Mouse (Mus musculus) intestine, embryonic 14.5 days (tissue): Measurements from ENCODE around the gene Gtpbp4. TPM values are rescaled to one million over a fixed set of nuclear protein-coding genes. Genes with fewer than 3 reads are reported as not detected.

Source experiments
- ATAC-seq: fragments of 200-750 bp; cut with Nextera tagmentation; replicated peaks from 2 replicates; pipeline ENCODE4 v1.8.0; 2017; ENCODE audit warnings: low read depth, moderate number of reproducible peaks, moderate TSS enrichment, moderate library complexity; ENCODE audit not compliant: low FRiP score, low TSS enrichment
- DNase-seq: peaks from one replicate; pipeline ENCODE4 v3.0.0-alpha.2; 2018; ENCODE audit warnings: low spot score
- H3K27ac ChIP-seq: fragments of 300-500 bp; sonication (generic); 2 replicates; pipeline ENCODE4 v1.5.1; 2014; ENCODE audit warnings: low read depth, mild to moderate bottlenecking, control low read depth
- H3K27me3 ChIP-seq: fragments of 300-500 bp; sonication (generic); replicated peaks from 2 replicates; pipeline ENCODE4 v1.6.1; 2014; ENCODE audit warnings: low read length, control low read depth; ENCODE audit not compliant: control insufficient read depth, insufficient read depth
- H3K36me3 ChIP-seq: fragments of 300-500 bp; sonication (generic); 2 replicates; pipeline ENCODE4 v1.6.1; 2014; ENCODE audit warnings: low read length, control low read depth; ENCODE audit not compliant: control insufficient read depth, insufficient read depth
- H3K4me1 ChIP-seq: fragments of 300-500 bp; sonication (generic); replicated peaks from 2 replicates; pipeline ENCODE4 v1.6.1; 2014; ENCODE audit warnings: low read length, control low read depth, mixed read lengths; ENCODE audit not compliant: control insufficient read depth, insufficient read depth
- H3K4me2 ChIP-seq: fragments of 300-500 bp; sonication (generic); 2 replicates; pipeline ENCODE4 v1.6.1; 2014; ENCODE audit warnings: low read length
- H3K4me3 ChIP-seq: fragments of 300-500 bp; sonication (generic); 2 replicates; pipeline ENCODE4 v1.5.1; 2014; ENCODE audit warnings: low read depth, low read length, control low read depth, mixed read lengths
- H3K9ac ChIP-seq: fragments of 300-500 bp; sonication (generic); 2 replicates; pipeline ENCODE4 v1.6.1; 2014; ENCODE audit warnings: mild to moderate bottlenecking, low read length
- H3K9me3 ChIP-seq: fragments of 300-500 bp; sonication (generic); 2 replicates; pipeline ENCODE4 v1.6.1; 2016; ENCODE audit warnings: low read length, control low read depth; ENCODE audit not compliant: control insufficient read depth
- WGBS: fragments of 180-500 bp; shearing (Covaris S2); extraction: QIAGEN DNeasy Blood & Tissue Kit; methylation state at CpG from one replicate; pipeline ENCODE4 v1.1.7; 2014; 5-methylcytosine and 5-hydroxymethylcytosine counted together
- polyA plus RNA-seq: library from polyadenylated mRNA; unstranded; fragments of >200 nt; fragmentation: Nextera tagmentation; extraction: Ambion mirVana; gene quantifications from 2 replicates; pipeline ENCODE4 v1.2.1, GENCODE M21; 2014

The Gtpbp4 gene
- polyA plus RNA-seq, 1 experiment from 2014 or later, result 88.4 TPM

DNA sequence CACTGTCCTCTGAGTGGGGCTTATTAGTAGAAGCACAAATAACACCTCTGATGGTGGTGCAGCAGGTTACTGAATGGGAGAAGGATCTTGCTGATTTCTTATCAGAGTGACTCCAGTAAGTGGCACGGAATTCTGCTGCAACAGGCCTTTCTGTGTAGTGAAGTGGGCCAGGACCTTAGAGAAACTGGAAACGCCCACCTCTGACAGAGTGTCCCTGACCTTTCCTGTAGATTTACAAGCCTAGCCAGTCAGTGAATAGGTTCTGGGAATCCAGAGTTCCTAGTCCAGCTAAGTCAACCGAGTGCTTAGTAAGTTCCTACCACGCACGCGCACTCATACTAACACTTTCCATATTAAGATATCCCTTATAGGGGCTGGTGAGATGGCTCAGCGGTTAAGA, 25.7 kb upstream of the Gtpbp4 start:
- WGBS, result 84% methylated on average over 7 of the region's 7 CpGs
- no peaks in the 10 kb centered on the region for H3K27me3 ChIP-seq
- H3K4me3 ChIP-seq, result no peak overlapping the region
- H3K9me3 ChIP-seq, result no peaks in the 10 kb centered on the region
- no peak overlapping the region for H3K27ac ChIP-seq
- no peak for ATAC-seq
- H3K4me2 ChIP-seq, result no peak overlapping the region
- DNase-seq, result no peak
- no peak overlapping the region for H3K9ac ChIP-seq
- H3K36me3 ChIP-seq, result no peaks in the 10 kb centered on the region
- no peaks in the 10 kb centered on the region for H3K4me1 ChIP-seq

DNA sequence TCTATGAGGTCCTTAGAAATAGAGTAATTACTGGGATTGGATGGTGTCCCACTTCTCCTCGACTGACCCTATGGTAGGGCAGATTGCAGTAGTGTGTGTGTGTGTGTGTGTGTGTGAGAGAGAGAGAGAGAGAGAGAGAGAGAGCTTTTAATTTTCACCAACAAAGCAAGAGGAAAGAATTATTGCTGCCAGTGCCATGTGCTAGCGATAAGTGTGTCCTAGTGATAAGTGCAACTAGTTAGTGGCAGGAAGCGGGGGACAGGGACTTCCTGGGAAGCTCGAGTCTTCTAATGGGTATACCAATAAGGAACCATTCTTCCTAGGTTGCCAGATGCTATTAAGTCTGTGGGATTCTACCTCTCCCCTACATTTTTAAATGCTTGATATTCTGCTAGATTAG, 23.8 kb upstream of the Gtpbp4 start:
- no peaks in the 10 kb centered on the region for H3K36me3 ChIP-seq
- H3K4me3 ChIP-seq, result no peak overlapping the region
- WGBS, result 79% methylated on average over 4 of the region's 4 CpGs
- H3K4me1 ChIP-seq, result no peaks in the 10 kb centered on the region
- H3K4me2 ChIP-seq, result no peak overlapping the region
- H3K27ac ChIP-seq, result no peak overlapping the region
- no peak overlapping the region for H3K9ac ChIP-seq
- H3K27me3 ChIP-seq, result no peaks in the 10 kb centered on the region
- DNase-seq (no peak), ATAC-seq (no peak)
- H3K9me3 ChIP-seq, result no peaks in the 10 kb centered on the region

DNA sequence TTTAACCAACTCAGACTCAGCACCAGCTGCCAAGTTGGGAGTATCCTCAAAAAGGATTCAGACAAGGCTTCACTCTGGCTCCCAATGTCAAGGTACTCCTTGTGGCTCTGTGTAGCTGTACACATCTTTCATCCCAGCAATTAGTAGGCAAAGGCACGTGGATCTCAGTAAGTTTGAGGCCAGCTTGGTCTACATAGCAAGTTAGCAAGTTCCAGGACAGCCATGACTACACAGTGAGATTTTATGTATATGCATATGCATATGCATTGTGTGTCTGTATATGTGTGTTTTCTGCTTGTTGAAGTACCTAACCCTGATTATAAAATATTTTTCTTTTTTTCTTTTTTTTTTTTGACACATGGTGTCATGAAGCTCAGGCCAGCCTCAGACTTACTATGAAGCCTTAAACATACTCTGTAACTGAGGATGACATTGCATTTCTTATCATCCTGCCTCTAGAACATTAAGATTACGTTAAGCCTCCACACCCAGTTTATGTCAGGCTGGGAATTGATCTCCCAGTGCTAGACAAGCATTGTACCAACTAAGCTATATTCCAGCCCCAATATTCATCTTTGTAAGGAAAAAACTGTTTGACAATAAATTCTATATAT, 23.2 kb upstream of the Gtpbp4 start:
- Histone ChIP-seq H3K4me3 (no peak overlapping the region), H3K36me3 (no peaks in the 10 kb centered on the region), H3K9ac (no peak overlapping the region), H3K27ac (no peak overlapping the region), H3K4me1 (no peaks in the 10 kb centered on the region), H3K27me3 (no peaks in the 10 kb centered on the region), H3K4me2 (no peak overlapping the region), H3K9me3 (no peaks in the 10 kb centered on the region)
- DNase-seq (no peak), ATAC-seq (no peak)
- WGBS, result 63% methylated on average over 2 of the region's 2 CpGs

DNA sequence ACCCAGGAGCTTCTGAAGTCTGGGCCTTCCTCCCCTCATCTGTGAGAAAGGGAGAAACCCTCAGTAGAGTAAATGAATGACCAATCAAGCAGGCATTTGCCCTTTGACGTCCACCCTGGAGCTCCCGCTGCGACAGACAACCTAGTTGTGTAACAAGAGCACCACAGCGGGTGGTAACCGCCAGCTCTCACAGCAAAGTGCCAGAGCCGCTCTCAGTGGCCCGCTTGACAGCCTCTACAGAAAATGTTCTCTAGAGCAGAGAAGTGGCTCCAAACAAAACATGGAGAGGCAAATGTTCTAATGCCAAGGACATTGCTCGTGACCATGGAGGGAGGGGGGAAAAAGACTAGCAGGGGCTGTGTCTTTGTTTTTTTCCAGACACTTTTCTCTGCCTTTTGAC, 21.3 kb upstream of the Gtpbp4 start:
- Histone ChIP-seq H3K27me3 (no peaks in the 10 kb centered on the region), H3K4me1 (no peaks in the 10 kb centered on the region), H3K4me2 (no peak overlapping the region), H3K36me3 (no peaks in the 10 kb centered on the region), H3K27ac (no peak overlapping the region), H3K4me3 (no peak overlapping the region), H3K9ac (no peak overlapping the region), H3K9me3 (no peaks in the 10 kb centered on the region)
- ATAC-seq, result no peak
- 13% methylated on average over 8 of the region's 8 CpGs for WGBS
- DNase-seq, result no peak

DNA sequence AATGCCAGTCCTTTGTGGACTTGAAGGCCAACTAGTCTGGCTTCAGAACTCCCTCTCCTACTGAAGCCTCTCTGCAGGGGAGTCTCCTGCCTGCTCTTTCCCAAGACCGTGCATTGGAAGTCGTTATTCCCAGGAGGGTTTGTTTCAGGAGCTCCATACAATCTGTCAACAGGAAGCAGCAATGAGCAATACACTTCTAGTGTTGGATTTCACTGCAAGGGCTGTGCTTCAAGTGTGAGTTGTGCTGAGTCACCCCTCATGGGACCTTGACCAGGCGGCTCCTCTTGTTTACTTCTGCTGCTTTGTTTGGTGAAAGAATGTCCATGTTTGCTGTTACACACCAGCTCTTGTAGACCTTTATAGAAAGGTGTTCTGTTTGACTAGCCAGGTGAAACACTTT, 18.5 kb upstream of the Gtpbp4 start:
- WGBS, result 25% methylated on average over 3 of the region's 3 CpGs
- H3K9me3 ChIP-seq, result no peaks in the 10 kb centered on the region
- no peak overlapping the region for H3K9ac ChIP-seq
- ATAC-seq (no peak), DNase-seq (no peak)
- H3K36me3 ChIP-seq, result no peaks in the 10 kb centered on the region
- no peaks in the 10 kb centered on the region for H3K4me1 ChIP-seq
- H3K4me3 ChIP-seq, result no peak overlapping the region
- no peak overlapping the region for H3K27ac ChIP-seq
- no peaks in the 10 kb centered on the region for H3K27me3 ChIP-seq
- no peak overlapping the region for H3K4me2 ChIP-seq

DNA sequence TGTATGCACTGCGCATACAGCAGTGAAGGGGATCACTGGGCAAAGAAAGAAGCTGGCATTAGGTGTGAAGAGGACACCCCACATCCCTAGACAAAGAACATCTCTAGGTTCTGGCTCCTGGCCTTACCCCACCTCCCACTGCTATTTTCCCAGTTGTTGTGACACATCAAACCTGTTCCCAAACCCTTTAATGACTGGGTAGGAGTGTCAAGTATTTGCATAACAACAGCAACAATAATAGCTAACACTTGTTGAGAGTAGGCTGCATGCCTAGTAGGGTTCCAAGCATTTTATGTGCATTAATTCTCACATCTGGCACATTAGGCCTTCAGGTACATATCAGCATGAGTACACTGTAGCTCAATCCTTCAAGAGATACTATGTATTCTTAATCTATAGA, 17.6 kb upstream of the Gtpbp4 start:
- H3K4me2 ChIP-seq, result no peak overlapping the region
- H3K36me3 ChIP-seq, result no peaks in the 10 kb centered on the region
- no peaks in the 10 kb centered on the region for H3K27me3 ChIP-seq
- H3K9me3 ChIP-seq, result no peaks in the 10 kb centered on the region
- H3K27ac ChIP-seq, result no peak overlapping the region
- H3K4me3 ChIP-seq, result no peak overlapping the region
- DNase-seq, result no peak
- WGBS, result 56% methylated on average over 1 of the region's 1 CpGs
- no peak for ATAC-seq
- H3K4me1 ChIP-seq, result no peaks in the 10 kb centered on the region
- H3K9ac ChIP-seq, result no peak overlapping the region

DNA sequence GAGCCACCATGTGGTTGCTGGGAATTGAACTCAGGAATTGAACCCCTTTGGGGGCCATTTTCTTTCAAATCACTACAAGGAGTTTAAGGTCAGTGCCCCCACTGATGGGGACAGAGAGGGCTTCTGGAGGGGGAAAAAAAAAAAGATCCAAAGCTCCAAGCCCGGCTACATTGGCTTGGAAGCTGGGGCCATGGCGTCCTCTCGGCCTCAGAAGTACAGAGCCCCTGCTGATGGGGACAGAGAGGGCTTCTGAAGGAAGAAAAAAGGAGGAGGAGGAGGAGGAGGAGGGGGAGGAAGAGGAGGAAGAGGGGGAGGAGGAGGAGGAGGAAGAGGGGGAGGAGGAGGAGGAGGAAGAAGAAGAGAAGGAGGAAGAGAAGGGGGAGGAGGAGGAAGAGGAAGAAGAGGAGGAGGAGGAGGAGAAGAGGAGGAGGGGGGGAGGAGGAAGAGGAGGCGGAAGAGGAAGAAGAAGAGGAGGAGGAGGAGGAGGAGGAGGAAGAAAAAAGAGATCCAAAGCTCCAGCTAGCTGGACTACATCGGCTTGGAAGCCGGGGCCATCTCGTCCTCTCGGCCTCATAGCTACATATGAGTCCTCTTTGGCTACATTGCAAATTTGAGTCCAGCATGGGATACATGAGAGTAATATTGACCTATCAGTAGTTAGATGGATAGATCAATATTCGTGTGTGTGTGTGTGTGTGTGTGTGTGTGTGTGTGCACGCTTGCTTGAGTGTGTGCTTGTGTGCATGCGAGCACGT, 15.9 kb upstream of the Gtpbp4 start:
- no peak overlapping the region for H3K4me2 ChIP-seq
- WGBS, result 60% methylated on average over 12 of the region's 12 CpGs
- DNase-seq, result no peak
- no peak overlapping the region for H3K27ac ChIP-seq
- peak; percentile 88; the same call in 1 of the 2 replicates for ATAC-seq
- H3K9me3 ChIP-seq, result no peaks in the 10 kb centered on the region
- H3K36me3 ChIP-seq, result no peaks in the 10 kb centered on the region
- no peaks in the 10 kb centered on the region for H3K27me3 ChIP-seq
- H3K4me1 ChIP-seq, result no peaks in the 10 kb centered on the region
- H3K9ac ChIP-seq, result no peak overlapping the region
- no peak overlapping the region for H3K4me3 ChIP-seq

DNA sequence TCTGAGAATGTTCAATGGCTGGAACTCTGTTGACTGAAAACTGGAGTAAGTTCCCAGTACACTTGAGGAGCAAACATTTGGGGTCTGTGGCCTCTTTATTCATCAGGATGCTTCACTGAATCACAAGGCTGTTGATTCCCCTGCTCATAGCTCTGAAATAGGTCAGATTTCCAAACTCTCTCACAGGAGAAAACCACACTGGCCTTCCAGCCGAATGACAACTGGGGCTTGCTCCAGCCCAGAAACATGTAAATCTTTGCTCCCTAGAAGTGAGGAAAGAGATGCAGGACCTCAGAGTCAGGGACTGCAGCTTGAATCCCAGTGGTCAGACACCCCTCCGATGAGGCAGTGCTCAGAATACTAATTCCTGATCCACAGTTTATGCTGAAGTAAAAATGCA, 7.4 kb upstream of the Gtpbp4 start:
- ATAC-seq, result no peak
- H3K27ac ChIP-seq, result no peak overlapping the region

DNA sequence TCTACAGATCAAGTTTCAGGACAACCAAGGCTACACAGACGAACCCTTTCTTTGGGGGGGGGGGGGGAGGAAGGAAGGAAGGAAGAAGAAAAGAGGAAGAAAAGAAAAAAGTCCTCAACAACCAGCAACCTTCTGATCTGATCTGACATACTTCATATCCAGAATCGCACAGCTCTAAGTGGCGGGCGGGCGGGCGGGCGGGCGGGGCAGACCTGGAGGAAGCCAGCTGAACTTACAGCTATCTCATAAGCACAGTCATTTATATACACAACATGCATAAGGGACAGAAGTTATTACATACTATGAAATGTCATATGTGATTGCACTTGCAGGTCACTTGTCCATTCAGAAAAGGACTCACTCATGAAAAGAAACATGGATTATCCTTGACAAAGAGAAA, 3.6 kb upstream of the Gtpbp4 start:
- Histone ChIP-seq H3K4me1 (peaks cover 5% of the 10 kb centered on the region), H3K27ac (no peak overlapping the region), H3K36me3 (no peaks in the 10 kb centered on the region), H3K9me3 (no peaks in the 10 kb centered on the region), H3K9ac (no peak overlapping the region), H3K4me2 (no peak overlapping the region), H3K4me3 (no peak overlapping the region), H3K27me3 (no peaks in the 10 kb centered on the region)
- no peak for DNase-seq
- ATAC-seq, result no peak
- WGBS, result 90% methylated on average over 7 of the region's 8 CpGs

More for the DNA sequence above, 7.4 kb upstream of the Gtpbp4 start:
- no peaks in the 10 kb centered on the region for H3K36me3 ChIP-seq
- no peaks in the 10 kb centered on the region for H3K9me3 ChIP-seq
- no peak overlapping the region for H3K4me2 ChIP-seq
- H3K9ac ChIP-seq, result no peak overlapping the region
- WGBS, result 66% methylated on average over 2 of the region's 2 CpGs
- DNase-seq, result no peak
- no peaks in the 10 kb centered on the region for H3K27me3 ChIP-seq
- H3K4me3 ChIP-seq, result no peak overlapping the region
- H3K4me1 ChIP-seq, result no peaks in the 10 kb centered on the region
